Mouse (Mus musculus) liver, embryonic 13.5 days (tissue): ENCODE measurements around the gene Trp73. TPM values are rescaled to one million over a fixed set of nuclear protein-coding genes. Genes with fewer than 3 reads are reported as not detected.
A peak's percentile ranks its signal among the peaks of the same experiment; 100 is the strongest.

Experiments
- ATAC-seq: fragments of 200-750 bp; cut with Nextera tagmentation; 2 replicates; pipeline ENCODE4 v1.8.0; 2017; ENCODE audit warnings: low read depth, mild to moderate bottlenecking, moderate number of reproducible peaks, moderate library complexity
- DNase-seq: peaks from one replicate; pipeline ENCODE4 v3.0.0; 2022
- H3K27ac ChIP-seq: fragments of 300-500 bp; sonication (generic); 2 replicates; pipeline ENCODE4 v1.5.1; 2015; ENCODE audit warnings: moderate library complexity, mild to moderate bottlenecking, inconsistent platforms
- H3K27me3 ChIP-seq: fragments of 300-500 bp; sonication (generic); 2 replicates; pipeline ENCODE4 v1.6.1; 2015; ENCODE audit warnings: mild to moderate bottlenecking, inconsistent platforms
- H3K36me3 ChIP-seq: fragments of 300-500 bp; sonication (generic); 2 replicates; pipeline ENCODE4 v1.6.1; 2015; ENCODE audit warnings: mild to moderate bottlenecking, inconsistent platforms
- H3K4me1 ChIP-seq: fragments of 300-500 bp; sonication (generic); replicated peaks from 2 replicates; pipeline ENCODE4 v1.6.1; 2015; ENCODE audit warnings: inconsistent platforms
- H3K4me2 ChIP-seq: fragments of 300-500 bp; sonication (generic); 2 replicates; pipeline ENCODE4 v1.6.1; 2015; ENCODE audit warnings: inconsistent platforms, mild to moderate bottlenecking, moderate library complexity
- H3K4me3 ChIP-seq: fragments of 300-500 bp; sonication (generic); replicated peaks from 2 replicates; pipeline ENCODE4 v1.5.1; 2015; ENCODE audit warnings: mild to moderate bottlenecking, inconsistent platforms
- H3K9ac ChIP-seq: fragments of 300-500 bp; sonication (generic); 2 replicates; pipeline ENCODE4 v1.6.1; 2015; ENCODE audit warnings: mild to moderate bottlenecking, inconsistent platforms
- H3K9me3 ChIP-seq: fragments of 300-500 bp; sonication (generic); replicated peaks from 2 replicates; pipeline ENCODE4 v1.6.1; 2016; ENCODE audit warnings: inconsistent platforms
- WGBS: fragments of 180-500 bp; shearing (Covaris S2); methylation state at CpG from one replicate; pipeline ENCODE4 v1.1.7; 2015; ENCODE audit not compliant: insufficient replicate concordance; 5-methylcytosine and 5-hydroxymethylcytosine counted together
- polyA plus RNA-seq: library from polyadenylated mRNA; unstranded; fragments of >200 nt; fragmentation: Nextera tagmentation; extraction: Ambion mirVana; gene quantifications from 2 replicates; pipeline ENCODE4 v1.2.1, GENCODE M21; 2015

Gene Trp73
- polyA plus RNA-seq, 1 experiment from 2014 or later: not detected

- DNase-seq (no peak), ATAC-seq (no peak)
- H3K36me3 ChIP-seq: no peaks in the 10 kb centered on the region
- H3K27ac ChIP-seq: no peak overlapping the region
- H3K9ac ChIP-seq: no peak overlapping the region
- WGBS: 52% methylated on average over 6 of the region's 6 CpGs
- no peak overlapping the region for H3K4me2 ChIP-seq
- H3K27me3 ChIP-seq: peaks cover 11% of the 10 kb centered on the region; the same call in 1 of the 2 replicates
- H3K9me3 ChIP-seq: no peaks in the 10 kb centered on the region
- peaks cover 50% of the 10 kb centered on the region for H3K4me1 ChIP-seq
- H3K4me3 ChIP-seq: no peak overlapping the region
Observed at GRCm38 (mm10) chr4:154123553-154123952, 16.5 kb downstream of the Trp73 start.

GRCm38 (mm10) chr4:154122374-154122773 lies 17.6 kb downstream of the Trp73 start:
- ATAC-seq: peak; percentile 18
- Histone ChIP-seq H3K27ac (peak overlapping the region; percentile 91), H3K4me3 (no peak overlapping the region), H3K9me3 (no peaks in the 10 kb centered on the region), H3K9ac (peak overlapping the region; percentile 64), H3K4me2 (peak overlapping the region; percentile 59), H3K36me3 (no peaks in the 10 kb centered on the region), H3K27me3 (0 out of 2 replicates have a peak, but pooled peaks cover 2% of the 10 kb centered on the region), H3K4me1 (peaks cover 62% of the 10 kb centered on the region)
- no peak for DNase-seq
- 54% methylated on average over 7 of the region's 7 CpGs for WGBS

GRCm38 (mm10) chr4:154121800-154122199 lies 18.2 kb downstream of the Trp73 start:
- DNase-seq (peak; percentile 67), ATAC-seq (peak; percentile 96)
- Histone ChIP-seq H3K4me1 (peaks cover 68% of the 10 kb centered on the region), H3K9me3 (no peaks in the 10 kb centered on the region), H3K4me3 (peak overlapping the region; percentile 14; the same call in 1 of the 2 replicates), H3K27ac (peak overlapping the region; percentile 91), H3K36me3 (no peaks in the 10 kb centered on the region), H3K27me3 (no peaks in the 10 kb centered on the region), H3K4me2 (peak overlapping the region; percentile 59), H3K9ac (peak overlapping the region; percentile 64)
- 16% methylated on average over 11 of the region's 11 CpGs for WGBS

GRCm38 (mm10) chr4:154119208-154119607 lies 20.8 kb downstream of the Trp73 start:
- peaks cover 75% of the 10 kb centered on the region for H3K4me1 ChIP-seq
- H3K27me3 ChIP-seq: no peaks in the 10 kb centered on the region
- WGBS: 69% methylated on average over 9 of the region's 9 CpGs
- H3K4me3 ChIP-seq: no peak overlapping the region
- no peak overlapping the region for H3K4me2 ChIP-seq
- H3K36me3 ChIP-seq: no peaks in the 10 kb centered on the region
- no peaks in the 10 kb centered on the region for H3K9me3 ChIP-seq
- peak overlapping the region; percentile 69 for H3K27ac ChIP-seq
- ATAC-seq (no peak), DNase-seq (no peak)
- no peak overlapping the region for H3K9ac ChIP-seq

GRCm38 (mm10) chr4:154118782-154119181 lies 21.2 kb downstream of the Trp73 start:
- peak; percentile 26 for DNase-seq
- Histone ChIP-seq H3K4me1 (peaks cover 75% of the 10 kb centered on the region), H3K27me3 (no peaks in the 10 kb centered on the region), H3K9me3 (no peaks in the 10 kb centered on the region), H3K36me3 (no peaks in the 10 kb centered on the region), H3K27ac (peak overlapping the region; percentile 69), H3K4me2 (peak overlapping the region; percentile 18; the same call in 1 of the 2 replicates), H3K4me3 (no peak overlapping the region), H3K9ac (peak overlapping the region; percentile 33; the same call in 1 of the 2 replicates)
- ATAC-seq: 0 out of 2 replicates have a peak, but pooled peaks have one; percentile 13
- 51% methylated on average over 9 of the region's 9 CpGs for WGBS

- ATAC-seq (no peak), DNase-seq (no peak)
- Histone ChIP-seq H3K9ac (no peak overlapping the region), H3K36me3 (no peaks in the 10 kb centered on the region), H3K27ac (peak overlapping the region; percentile 36; the same call in 1 of the 2 replicates), H3K4me1 (peaks cover 53% of the 10 kb centered on the region), H3K4me3 (no peak overlapping the region), H3K4me2 (no peak overlapping the region), H3K27me3 (peaks cover 10% of the 10 kb centered on the region; the same call in 1 of the 2 replicates), H3K9me3 (no peaks in the 10 kb centered on the region)
- WGBS: 63% methylated on average over 7 of the region's 7 CpGs
Observed at GRCm38 (mm10) chr4:154116421-154116820, 23.6 kb downstream of the Trp73 start.

GRCm38 (mm10) chr4:154109850-154110243 lies 30.2 kb downstream of the Trp73 start:
- DNase-seq (no peak), ATAC-seq (no peak)
- Histone ChIP-seq H3K9me3 (no peaks in the 10 kb centered on the region), H3K4me2 (no peak overlapping the region), H3K27me3 (peaks cover 51% of the 10 kb centered on the region), H3K4me1 (peaks cover 7% of the 10 kb centered on the region), H3K36me3 (no peaks in the 10 kb centered on the region), H3K4me3 (no peak overlapping the region), H3K27ac (no peak overlapping the region), H3K9ac (no peak overlapping the region)
- WGBS: 66% methylated on average over 11 of the region's 11 CpGs

- ATAC-seq: no peak
- WGBS: 42% methylated on average over 18 of the region's 18 CpGs
Observed at GRCm38 (mm10) chr4:154109216-154109849, 30.7 kb downstream of the Trp73 start.

GRCm38 (mm10) chr4:154106497-154107061 lies 33.4 kb downstream of the Trp73 start:
- H3K9me3 ChIP-seq: no peaks in the 10 kb centered on the region
- H3K4me1 ChIP-seq: peaks cover 7% of the 10 kb centered on the region
- 0 out of 2 replicates have a peak overlapping the region, but pooled peaks have one; percentile 19 for H3K27ac ChIP-seq
- H3K36me3 ChIP-seq: no peaks in the 10 kb centered on the region
- ATAC-seq (no peak), DNase-seq (no peak)
- H3K4me3 ChIP-seq: no peak overlapping the region
- WGBS: 64% methylated on average over 13 of the region's 13 CpGs
- no peak overlapping the region for H3K9ac ChIP-seq
- peaks cover 73% of the 10 kb centered on the region for H3K27me3 ChIP-seq
- H3K4me2 ChIP-seq: no peak overlapping the region

More at GRCm38 (mm10) chr4:154109216-154109849, 30.7 kb downstream of the Trp73 start:
- H3K9ac ChIP-seq: no peak overlapping the region
- H3K27ac ChIP-seq: no peak overlapping the region
- H3K27me3 ChIP-seq: peaks cover 56% of the 10 kb centered on the region
- DNase-seq: no peak
- peaks cover 7% of the 10 kb centered on the region for H3K4me1 ChIP-seq
- H3K9me3 ChIP-seq: no peaks in the 10 kb centered on the region
- no peaks in the 10 kb centered on the region for H3K36me3 ChIP-seq
- no peak overlapping the region for H3K4me2 ChIP-seq
- no peak overlapping the region for H3K4me3 ChIP-seq

- Histone ChIP-seq H3K36me3 (no peaks in the 10 kb centered on the region), H3K4me3 (0 out of 2 replicates have a peak overlapping the region, but pooled peaks have one; percentile 26), H3K27ac (no peak overlapping the region), H3K9ac (0 out of 2 replicates have a peak overlapping the region, but pooled peaks have one; percentile 9), H3K4me2 (peak overlapping the region; percentile 56), H3K9me3 (no peaks in the 10 kb centered on the region), H3K4me1 (peaks cover 7% of the 10 kb centered on the region), H3K27me3 (peaks cover 72% of the 10 kb centered on the region)
- peak; percentile 56 for ATAC-seq
- 23% methylated on average over 20 of the region's 20 CpGs for WGBS
- DNase-seq: peak; percentile 54
Observed at GRCm38 (mm10) chr4:154105381-154106001, 34.5 kb downstream of the Trp73 start.

GRCm38 (mm10) chr4:154103912-154104311 lies 36.1 kb downstream of the Trp73 start:
- no peak for DNase-seq
- Histone ChIP-seq H3K9me3 (no peaks in the 10 kb centered on the region), H3K9ac (no peak overlapping the region), H3K4me1 (peaks cover 7% of the 10 kb centered on the region), H3K4me2 (no peak overlapping the region), H3K36me3 (no peaks in the 10 kb centered on the region), H3K27me3 (peaks cover 80% of the 10 kb centered on the region), H3K4me3 (no peak overlapping the region), H3K27ac (no peak overlapping the region)
- WGBS: 74% methylated on average over 10 of the region's 10 CpGs
- ATAC-seq: no peak
